Mouse (Mus musculus): ENCODE results near the gene Shoc2.

GRCm38 (mm10) chr19:54051651-54052050 lies 107.5 kb downstream of the Shoc2 start:
- TF ChIP-seq CTCF (IDR thresholded peaks at IDR 0.05; ENCODE audit: insufficient read depth, low read depth, low read length), result no peak
- no peak for TF ChIP-seq POLR2A (IDR thresholded peaks at IDR 0.05; ENCODE audit: insufficient read depth, low read depth, low read length)
